Mouse (Mus musculus) embryo, embryonic 11 days (tissue): ENCODE measurements at regions not wholly inside any gene's neighbourhood (a gene's known extent, or its start where the extent isn't known, plus 50 kb on each side); places are given as distances from the start of the nearest gene placed in this dataset.

Experiments used
- DNase-seq: peaks from one replicate; pipeline ENCODE4 v3.0.0-alpha.2; 2015

DNA sequence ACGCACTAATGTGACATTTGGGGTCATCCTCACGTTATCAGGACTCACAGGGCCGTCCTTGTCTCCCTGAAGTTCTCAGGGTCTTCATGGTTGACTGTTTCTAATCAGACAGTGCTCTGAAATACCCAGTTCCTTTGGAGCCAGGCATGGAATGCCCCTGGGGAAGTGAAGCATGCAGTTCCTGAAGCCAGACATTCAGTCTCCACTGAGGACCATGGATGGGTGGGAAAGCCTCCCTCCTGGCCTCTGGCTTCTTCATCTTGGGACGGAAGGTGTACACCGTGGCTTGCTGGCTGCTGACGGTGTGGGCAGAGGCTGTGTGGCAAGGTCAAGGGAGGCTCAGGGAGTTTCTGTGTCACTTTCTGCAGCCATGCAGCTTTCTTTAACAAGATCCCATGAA is 184.2 kb upstream of the Gm5148 start:
- DNase-seq: no peak

DNA sequence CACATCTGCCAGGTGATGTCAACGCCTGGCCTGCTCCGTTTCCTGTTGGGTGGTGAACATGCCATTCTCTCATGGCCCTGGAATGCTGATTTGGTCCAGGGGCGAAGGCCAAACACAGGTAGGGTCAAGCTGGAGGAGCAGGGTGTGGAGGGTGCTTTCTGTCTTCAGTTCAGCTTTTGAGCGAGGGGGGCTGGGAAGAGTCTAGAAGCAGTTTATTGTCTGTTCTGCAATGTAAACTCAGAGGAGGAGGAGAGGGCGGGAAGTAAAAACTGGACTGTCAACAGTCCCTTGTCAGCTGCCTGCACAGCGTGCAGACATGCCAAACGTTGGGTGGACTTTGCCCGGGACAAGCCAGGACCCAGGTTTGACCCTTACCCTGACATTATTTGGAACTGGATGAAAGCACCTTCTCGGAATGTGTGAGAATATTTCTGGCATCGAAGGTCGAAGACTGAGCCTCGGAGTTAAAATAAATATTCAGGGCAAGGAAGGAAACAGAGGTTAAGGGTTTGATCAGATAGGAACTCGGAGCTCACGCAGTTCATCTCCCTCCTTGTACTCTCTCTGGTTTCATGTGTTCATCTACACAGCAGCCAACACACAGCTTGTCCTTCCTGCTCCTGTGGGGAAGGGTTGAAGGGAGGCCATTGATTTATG is 183.3 kb upstream of the Gm5148 start:
- DNase-seq: peak; percentile 59

DNA sequence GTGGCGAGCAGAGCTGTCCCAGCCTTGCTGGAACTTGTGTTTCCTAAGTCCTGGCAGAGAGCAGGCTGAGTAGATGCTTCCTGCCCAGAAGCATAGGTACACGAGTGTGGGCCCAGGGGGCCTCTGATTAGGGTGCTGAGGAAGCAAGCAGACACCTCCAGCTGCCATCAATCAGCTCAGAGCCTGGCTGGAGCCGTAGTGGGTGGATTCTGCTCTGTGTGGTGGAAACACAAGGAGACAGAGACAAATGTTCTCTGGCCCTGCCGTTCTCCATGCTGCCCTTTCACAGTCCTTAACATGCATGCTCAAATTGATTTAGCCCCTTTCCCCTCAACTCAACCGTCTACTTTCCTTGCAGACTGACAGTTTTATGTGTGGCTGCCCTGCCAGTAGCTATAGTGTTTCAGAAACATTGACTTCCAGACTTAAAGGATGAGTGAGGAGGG is 182.5 kb upstream of the Gm5148 start:
- DNase-seq: peak; percentile 75

DNA sequence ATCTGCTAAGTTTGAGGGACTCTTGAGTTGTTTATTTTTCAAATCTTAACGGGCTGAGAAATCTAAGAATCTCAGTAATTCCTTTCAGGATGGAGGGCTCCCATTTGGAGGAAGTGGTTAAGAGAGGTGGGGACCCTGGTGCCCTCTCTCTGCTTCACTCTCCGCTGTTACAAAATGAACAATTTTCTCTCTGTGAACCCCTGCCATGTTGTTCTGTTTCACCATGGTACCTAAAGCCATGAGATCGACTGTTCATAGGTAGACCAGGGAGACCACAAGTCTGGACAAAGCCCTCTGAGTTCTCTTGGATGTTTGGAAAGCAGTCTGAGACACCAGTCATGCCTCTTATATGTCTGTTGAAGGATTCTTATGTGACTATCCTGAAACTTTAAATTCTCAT is 179.9 kb upstream of the Gm5148 start:
- no peak for DNase-seq

DNA sequence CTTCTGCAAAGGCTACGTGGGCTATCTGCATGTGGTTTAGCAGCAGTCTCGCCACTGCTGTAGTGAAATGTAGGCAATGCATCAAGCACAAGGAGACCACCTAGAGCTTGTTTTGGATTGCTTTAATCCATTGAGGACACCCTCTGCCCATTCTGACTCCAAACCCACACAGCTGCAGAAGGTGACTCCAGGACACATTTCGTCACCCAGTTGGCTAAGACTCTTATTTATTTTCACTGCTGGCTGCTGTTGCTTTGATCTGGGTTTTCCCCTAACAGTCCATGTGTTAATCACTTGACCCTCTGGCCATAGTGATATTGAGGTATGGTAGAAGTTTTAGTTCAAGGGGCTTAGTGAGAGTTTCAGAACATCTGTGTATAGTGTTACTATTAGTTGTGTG is 179.2 kb upstream of the Gm5148 start:
- no peak for DNase-seq

DNA sequence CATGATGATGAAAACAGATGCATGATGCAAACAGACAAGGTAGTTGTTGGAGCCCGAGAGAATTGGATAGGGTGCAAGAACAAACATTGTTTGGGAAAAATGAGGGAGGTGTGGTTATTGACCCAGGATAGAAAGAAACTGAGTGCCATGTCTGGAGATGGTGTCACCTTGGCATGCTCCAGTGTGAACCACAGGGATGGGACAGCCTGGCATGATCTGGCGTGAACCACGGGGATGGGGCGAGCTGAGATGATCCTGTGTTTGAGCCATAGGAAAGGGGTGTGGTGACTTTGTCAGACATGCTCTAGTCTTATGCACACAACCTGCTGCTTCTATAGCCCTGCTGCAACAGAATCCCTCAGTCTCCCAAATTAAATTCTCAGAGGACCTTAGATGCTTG is 178.7 kb upstream of the Gm5148 start:
- DNase-seq: no peak

DNA sequence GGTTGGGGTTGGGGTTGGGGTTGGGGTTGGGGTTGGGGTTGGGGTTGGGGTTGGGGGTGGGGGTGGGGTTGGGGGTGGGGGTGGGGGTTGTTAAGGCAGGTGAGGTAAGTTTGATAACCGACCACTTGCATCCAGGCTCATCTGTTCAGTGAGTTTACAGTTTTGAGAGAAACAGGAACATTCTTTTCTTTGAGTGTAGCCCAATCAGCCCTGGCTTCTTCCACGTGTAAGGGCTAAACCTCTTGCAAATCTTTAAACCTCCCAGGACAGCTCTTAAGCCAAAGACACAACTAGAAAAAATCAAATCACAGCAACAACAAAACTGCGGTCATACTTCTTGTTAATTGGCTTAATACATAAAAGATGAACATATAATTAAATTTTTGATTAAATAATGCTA is 173.1 kb upstream of the Gm5148 start:
- DNase-seq: no peak

DNA sequence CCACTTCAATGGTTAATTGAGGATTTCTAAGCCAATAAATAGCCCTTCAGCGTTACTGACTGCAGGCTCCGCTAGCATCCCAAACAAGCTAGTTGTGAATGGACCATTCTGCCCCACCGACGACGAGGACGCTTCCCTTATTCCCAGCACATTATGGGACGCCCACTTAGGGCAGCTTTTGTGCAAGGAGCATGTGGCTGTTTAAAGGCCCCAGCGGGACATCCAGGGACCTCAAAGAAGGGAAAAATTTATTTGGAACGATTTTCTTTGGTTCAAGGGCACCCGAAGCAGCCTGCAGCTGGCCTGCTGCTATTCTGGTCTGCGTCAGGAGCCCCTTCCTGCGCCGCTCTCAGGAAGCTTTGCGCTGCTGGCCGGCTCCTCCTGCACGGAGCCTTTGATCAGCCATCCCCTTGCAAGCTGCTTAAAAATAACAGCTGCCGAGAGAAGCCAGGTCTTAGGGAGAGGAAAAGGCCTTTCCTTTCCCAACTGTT is 172.6 kb upstream of the Gm5148 start:
- DNase-seq: peak; percentile 86

DNA sequence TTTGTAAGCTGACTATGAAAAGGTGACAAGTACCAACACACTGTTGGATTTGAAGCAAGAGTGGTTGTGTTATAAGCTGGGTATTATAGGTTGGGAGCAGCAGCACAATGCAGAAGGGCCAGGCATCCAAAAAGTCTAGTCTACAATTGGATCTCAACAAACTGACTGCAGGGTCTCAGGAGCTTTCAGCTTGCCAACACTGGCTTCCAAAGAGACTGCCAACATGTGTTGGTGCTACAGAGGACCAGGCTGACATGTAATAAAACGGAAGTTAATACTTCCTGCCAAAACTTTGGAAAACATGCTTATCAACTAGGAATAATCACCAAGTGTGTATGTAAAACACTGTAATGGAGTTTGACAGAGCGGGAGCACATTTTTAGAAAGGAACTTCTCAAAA is 170.3 kb upstream of the Gm5148 start:
- DNase-seq: no peak

DNA sequence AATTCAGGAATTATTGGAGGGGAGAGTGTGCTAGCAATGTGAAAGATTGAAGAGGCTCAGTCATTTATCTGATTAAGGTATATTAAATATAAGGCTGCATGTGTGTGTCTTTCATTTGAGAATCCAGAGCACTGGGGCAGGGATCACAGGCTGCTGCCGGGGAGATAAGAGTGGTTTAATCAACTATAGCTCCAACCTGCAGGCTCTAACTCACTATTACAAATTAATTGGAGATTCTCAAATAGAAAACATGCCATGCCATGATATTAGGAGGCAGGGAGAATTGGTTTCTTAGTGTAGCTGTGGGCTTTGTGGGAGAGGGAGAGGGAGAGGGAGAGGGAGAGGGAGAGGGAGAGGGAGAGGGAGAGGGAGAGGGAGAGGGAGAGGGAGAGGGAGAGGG is 165.9 kb upstream of the Gm5148 start:
- no peak for DNase-seq

DNA sequence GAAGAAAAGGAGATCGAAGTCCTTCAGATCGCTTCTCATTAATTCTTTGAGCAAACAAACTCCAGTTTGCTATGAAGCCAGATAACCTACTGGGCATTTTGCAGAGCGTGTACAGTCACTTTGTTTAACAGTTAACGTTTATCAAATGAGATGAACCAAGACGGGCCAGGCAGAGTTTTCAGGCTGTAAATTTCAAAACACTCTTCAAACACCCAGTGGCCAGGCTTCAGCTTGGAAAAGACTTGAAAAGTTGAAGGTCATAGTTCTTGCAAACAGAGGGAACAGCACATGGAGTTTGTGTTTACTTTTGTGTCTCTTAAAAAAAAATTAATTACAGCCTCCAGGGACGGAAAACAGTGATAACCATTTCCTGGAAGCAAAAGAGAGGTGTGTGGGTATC is 164.2 kb upstream of the Gm5148 start:
- no peak for DNase-seq

DNA sequence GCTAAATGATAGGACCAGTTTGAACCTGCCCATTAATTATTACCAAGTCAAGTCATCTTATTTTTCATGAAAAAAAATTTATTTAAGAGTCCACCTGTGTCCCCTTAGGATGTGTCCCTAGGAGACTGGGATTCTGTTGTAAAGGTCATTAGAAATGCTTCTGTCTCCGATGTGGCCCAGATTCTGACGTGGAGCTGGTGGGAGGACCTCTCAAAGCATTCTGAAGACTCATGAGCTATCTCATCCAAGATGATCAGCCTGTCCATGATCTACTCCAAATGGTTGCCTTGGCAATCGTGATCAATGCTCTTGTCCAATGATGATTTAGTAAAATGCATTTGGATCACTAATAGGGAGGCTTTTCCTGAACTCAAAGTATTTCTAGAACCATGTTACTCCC is 163.4 kb upstream of the Gm5148 start:
- no peak for DNase-seq

DNA sequence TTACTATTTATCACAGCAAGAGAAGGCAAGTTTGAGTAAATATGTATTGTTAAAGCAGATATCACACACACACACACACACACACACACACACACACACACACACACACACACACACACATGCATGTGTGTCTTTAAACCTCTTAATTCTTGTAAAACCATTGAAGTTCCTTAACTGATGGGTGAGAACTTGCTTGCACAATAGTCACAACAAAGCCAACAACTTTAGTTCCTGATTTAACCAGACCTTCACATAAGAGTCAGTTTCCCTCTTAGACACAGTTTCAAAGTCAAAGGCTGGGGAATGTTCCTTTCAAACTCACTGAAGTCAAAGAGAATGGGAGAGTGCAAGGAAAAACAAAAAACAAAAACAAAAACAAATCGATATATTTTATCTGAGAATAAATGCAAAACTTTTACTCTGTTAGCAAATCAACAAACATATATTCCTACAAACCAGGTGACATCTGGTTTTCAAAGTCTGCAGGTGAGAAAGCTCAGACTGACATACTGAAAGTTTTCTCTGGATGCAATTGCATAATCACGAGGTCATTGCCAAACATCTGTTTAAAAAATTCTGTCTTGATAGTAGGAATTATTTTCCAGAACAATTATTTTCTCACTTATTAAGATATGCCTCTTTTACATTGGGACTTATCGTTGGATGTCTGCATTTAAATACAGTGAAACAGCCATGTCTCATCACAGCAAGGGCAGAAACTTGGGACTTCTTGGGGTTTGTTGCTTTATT is 162.6 kb upstream of the Gm5148 start:
- DNase-seq: no peak

DNA sequence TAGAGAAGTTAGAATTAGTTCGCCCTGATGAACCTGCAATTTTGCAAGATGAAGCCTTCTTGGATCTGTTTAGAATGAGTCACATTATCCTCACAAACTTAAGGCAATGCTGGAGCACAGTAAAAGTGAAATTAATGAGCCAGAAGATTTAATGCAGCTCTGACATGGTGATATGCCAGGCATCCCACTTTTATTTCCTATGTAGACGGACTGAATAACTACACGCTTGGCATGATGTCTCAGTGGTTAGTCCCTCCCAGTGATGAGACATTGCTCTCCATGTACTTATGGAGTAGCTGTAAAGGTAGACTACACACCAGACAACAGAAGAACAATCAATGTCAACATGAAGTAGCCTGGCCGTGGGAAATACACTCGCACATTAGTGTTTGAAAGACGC is 161.5 kb upstream of the Gm5148 start:
- no peak for DNase-seq

DNA sequence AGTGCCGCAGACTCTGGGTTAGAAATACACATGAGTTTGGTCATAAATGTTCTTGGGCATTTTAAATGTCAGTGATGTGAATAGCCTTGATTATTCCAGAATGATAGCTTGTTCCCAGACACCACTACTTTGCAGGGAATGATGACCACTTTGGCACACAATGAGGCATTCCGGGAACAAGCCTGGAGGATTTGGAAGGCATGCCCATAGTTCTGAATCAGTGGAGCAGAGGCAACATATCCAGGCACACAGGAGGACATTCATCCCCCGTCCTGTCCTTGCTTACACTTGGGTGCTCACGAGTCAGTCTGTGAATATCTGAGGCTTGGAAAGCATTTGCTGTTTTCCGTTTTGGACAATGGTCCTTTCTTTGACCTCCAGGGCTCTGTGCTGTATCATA is 158.1 kb upstream of the Gm5148 start:
- no peak for DNase-seq

DNA sequence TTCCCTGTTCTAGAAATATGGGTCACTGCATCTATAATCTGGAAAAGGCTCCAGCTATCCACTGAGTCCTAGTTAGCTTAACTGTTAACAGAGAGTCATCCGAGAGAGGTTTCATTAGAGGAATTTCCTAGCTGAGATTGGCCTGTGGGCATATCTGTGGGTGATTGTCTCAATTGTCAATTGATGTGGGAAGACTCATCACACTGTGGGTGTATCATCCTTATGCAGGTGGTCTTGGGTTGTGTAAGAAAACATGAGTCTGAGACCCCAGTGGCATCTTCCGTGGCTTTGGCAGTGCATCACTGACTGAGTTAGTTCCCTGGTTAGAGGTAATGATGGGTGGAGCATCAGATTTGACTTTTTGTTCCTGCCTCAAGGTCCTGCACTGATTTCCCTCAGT is 156.7 kb upstream of the Gm5148 start:
- no peak for DNase-seq

DNA sequence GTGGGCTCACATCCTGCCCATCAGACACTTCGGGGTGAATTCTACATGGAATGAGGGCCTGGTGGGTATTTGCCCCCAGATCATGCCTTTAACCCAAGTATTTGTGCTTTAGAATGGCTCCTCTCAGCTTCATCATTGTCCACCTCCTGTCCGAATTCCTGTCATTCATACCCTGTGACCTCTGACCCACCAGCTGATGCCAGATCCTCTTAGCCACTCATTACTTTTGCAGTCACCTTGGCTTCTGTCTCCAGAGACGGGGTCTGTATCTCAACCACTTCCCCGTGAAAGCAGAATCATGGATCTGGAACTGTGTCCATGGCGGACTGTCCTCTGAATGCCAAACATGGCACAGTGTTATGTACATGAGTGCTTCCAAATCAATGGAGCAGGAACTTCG is 154.8 kb upstream of the Gm5148 start:
- DNase-seq: no peak

DNA sequence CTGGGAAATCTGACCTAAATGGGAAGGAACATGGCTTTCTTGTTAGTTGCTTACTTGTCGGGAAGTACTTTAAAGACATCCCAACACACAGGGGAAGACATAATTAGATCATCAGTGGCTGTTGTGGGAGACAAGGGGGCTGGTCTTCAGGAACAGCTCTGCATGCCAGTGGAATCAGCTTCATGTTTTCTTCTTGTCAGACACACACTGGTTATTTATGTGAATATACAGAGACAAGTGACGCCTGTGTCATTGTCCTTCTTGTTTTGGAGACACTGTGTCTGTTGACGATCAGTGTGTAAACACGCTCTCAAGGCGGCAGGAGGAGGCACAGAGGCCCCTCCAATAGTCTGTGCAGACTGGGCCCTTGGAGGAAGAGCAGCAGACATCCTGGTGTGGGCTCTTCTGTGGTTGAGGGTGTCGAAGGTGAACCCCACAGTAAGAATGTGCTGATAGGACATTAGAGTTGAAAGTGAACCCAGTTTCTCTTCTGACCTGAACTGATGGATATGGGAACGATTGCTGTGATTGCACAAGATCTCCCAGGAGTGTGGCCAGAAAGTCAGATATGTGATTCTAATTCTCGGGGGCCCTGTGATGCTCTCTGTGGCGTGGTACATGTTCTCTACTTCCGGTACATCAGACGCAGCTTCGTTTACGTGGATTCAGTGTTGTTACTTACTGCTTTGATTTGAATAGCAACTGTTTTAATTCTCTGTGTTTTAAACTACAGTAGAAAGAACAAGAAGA is 151.9 kb upstream of the Gm5148 start:
- DNase-seq: no peak

DNA sequence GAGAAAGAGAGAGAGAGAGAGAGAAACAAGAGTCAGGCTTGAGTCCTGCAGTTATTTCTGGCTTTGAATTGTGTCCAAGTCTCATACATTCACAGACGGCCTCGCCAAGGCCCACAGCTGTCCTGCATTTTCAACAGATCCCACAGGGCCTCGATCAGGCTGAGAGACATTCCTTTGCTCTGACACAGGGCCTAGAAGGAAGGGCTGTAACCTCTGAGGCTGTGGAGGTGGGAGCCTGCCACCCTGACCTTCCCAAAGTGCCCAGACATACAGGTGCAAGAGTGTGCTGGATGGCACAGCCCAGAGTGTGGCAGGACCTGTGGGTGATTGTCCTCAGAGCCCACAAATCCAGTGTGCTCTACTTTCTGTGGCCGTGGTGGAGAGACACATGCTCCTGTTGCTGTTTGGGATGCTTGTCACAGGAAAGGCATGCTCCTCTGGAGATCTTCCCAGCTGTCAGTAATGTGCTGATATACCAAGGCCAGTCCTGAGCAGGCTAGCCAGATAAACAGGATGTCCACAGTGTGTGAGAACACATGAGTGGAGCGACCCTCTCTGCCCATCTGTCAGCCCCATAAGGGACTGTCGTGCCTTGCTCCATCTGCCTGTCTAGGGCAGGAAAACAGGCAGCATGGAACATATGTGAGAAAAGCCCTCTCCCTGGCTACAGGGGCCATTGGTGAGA is 151.2 kb upstream of the Gm5148 start:
- peak; percentile 37 for DNase-seq

DNA sequence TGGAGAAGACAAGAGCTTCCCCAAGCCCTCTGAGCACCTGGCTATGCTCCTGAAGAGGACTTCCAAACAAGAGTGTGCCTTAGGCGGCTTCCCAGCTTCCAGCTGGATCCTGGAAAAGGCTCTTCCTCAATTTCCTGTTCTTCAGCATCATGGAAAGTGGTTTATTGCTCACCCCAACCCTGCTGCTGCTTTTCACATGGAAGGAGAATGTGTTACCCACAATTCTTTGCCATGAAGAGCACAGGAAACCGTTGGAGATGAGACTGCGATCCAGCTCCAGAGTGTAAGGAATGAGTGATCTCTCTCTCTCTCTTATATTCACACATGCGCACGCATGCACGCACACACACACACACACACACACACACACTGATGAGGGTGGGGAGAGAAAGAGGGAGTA is 150.6 kb upstream of the Gm5148 start:
- no peak for DNase-seq

DNA sequence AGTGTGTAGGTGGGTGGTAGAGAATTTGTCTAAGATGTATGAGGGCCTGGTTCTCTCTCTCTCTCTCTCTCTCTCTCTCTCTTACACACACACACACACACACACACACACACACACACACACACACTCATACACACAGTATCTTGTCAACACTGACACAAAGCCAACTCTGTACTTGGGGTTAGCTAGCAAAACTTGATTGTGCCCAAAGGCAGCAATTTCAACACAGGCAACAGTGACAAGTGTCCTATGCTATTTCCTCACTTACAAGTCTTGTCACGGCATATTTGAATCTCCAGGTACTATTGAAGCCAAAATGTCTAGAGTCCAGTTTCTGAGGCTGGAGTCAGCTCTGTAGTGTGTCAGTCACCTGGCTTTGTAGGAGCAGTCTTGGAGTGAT is 150.1 kb upstream of the Gm5148 start:
- DNase-seq: no peak

DNA sequence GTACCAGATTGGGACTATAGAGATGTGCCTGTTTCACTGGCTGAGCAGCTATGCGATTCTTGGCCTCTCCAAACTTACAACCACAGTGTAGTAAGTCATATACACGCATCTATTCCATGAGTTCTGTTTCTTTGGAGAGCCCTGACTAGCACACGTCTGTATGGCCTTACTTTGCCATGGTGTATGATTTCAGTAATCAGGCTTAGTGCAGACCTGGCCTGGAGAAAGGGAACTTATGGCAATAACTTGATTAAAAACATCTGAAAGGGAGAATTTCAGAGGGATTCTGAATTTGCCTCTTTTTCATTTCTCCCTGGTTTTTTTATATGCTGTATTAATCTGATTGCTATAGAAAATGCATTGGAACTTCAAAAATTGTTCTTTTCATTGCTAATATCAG is 148.0 kb upstream of the Gm5148 start:
- DNase-seq: no peak

DNA sequence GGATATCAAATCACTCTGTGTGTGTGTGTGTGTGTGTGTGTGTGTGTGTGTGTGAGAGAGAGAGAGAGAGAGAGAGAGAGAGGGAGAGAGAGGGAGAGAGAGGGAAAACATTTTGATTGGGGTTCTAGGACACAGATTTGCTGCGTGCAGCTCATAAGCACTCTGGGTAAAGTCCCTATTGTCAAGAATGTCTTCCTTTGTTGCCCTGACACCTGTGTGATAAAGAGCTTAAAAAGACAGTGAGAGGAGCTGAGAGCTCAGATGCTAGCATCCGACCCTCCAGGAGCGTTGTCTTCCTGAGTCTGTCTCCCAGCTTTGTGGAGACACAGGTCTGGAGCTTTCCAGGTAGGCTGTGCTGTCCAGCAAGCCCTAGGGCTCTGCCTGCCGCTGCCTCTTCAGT is 146.8 kb upstream of the Gm5148 start:
- no peak for DNase-seq
